Mouse (Mus musculus) ES-E14 (cell line): ENCODE measurements at regions not wholly inside any gene's neighbourhood (a gene's known extent, or its start where the extent isn't known, plus 50 kb on each side); places are given as distances from the start of the nearest gene placed in this dataset.

ENCODE experiments used
- DNase-seq: peaks from one replicate; pipeline ENCODE4 v3.0.0-alpha.2; 2013; ENCODE audit warnings: low read depth, low spot score
- H3K27ac ChIP-seq: 2 replicates; pipeline ENCODE4 v1.5.1; 2012; ENCODE audit warnings: low read depth, mild to moderate bottlenecking, low read length, moderate library complexity, mixed read lengths; ENCODE audit not compliant: poor library complexity, insufficient read depth, severe bottlenecking
- H3K36me3 ChIP-seq: 2 replicates; pipeline ENCODE4 v1.6.1; 2012; ENCODE audit warnings: mild to moderate bottlenecking, low read length, moderate library complexity, mixed read lengths; ENCODE audit not compliant: control insufficient read depth, poor library complexity, insufficient read depth, severe bottlenecking
- H3K4me1 ChIP-seq, 2 experiments: fragments of 150-350 bp in 1 of 2; sonication (generic) in 1 of 2; 2 replicates each; pipeline ENCODE4 v1.6.1; 2012; ENCODE audit warnings: low read length in 2 of 2, mild to moderate bottlenecking in 1 of 2, mixed read lengths in 1 of 2; ENCODE audit not compliant: control insufficient read depth in 2 of 2, insufficient read depth in 2 of 2, poor library complexity in 1 of 2
- H3K4me3 ChIP-seq, 2 experiments: fragments of 150-350 bp in 1 of 2; sonication (generic) in 1 of 2; 2 replicates each; pipeline ENCODE4 v1.5.1; 2012; ENCODE audit warnings: low read length in 2 of 2, low read depth in 1 of 2, mild to moderate bottlenecking in 1 of 2, mixed read lengths in 1 of 2; ENCODE audit not compliant: insufficient read depth in 1 of 2, poor library complexity in 1 of 2, severe bottlenecking in 1 of 2
- H3K9ac ChIP-seq: 2 replicates; pipeline ENCODE4 v1.6.1; 2012; ENCODE audit warnings: low read depth, mild to moderate bottlenecking, low read length, mixed read lengths; ENCODE audit not compliant: poor library complexity, insufficient read depth, severe bottlenecking
- H3K9me3 ChIP-seq: fragments of 150-350 bp; sonication (generic); 2 replicates; pipeline ENCODE4 v1.6.1; 2012; ENCODE audit warnings: low read depth, mild to moderate bottlenecking, low read length; ENCODE audit not compliant: control insufficient read depth, insufficient read depth
- CHD2 ChIP-seq: IDR thresholded peaks from 2 replicates; pipeline ENCODE4 v1.6.1; 2014; ENCODE audit warnings: mild to moderate bottlenecking, low read depth, low read length, inconsistent platforms
- HCFC1 ChIP-seq: IDR thresholded peaks from 2 replicates; pipeline ENCODE4 v1.6.1; 2012; ENCODE audit warnings: low read length, inconsistent platforms, borderline replicate concordance; ENCODE audit not compliant: insufficient read depth
- MAFK ChIP-seq: IDR thresholded peaks from 2 replicates; pipeline ENCODE4 v1.6.1; 2014; ENCODE audit warnings: mild to moderate bottlenecking, low read depth, low read length, inconsistent platforms; ENCODE audit not compliant: insufficient read depth
- ZC3H11A ChIP-seq: IDR thresholded peaks from 2 replicates; pipeline ENCODE4 v1.6.1; 2012; ENCODE audit warnings: low read depth, mild to moderate bottlenecking, inconsistent platforms, low read length, borderline replicate concordance
- ZNF384 ChIP-seq: IDR thresholded peaks from 2 replicates; pipeline ENCODE4 v1.6.1; 2012; ENCODE audit warnings: low read depth, low read length, inconsistent platforms
- in situ Hi-C, 2 experiments: fragments of 600-800 bp; cut with MboI; formaldehyde crosslinking; loops; one replicate each; pipeline ENCODE4 v1.15.1; 2025; ENCODE audit warnings: low sequenced_read_pairs in 2 of 2, inconsistent platforms in 1 of 2; ENCODE audit not compliant: unreplicated experiment in 2 of 2

DNA sequence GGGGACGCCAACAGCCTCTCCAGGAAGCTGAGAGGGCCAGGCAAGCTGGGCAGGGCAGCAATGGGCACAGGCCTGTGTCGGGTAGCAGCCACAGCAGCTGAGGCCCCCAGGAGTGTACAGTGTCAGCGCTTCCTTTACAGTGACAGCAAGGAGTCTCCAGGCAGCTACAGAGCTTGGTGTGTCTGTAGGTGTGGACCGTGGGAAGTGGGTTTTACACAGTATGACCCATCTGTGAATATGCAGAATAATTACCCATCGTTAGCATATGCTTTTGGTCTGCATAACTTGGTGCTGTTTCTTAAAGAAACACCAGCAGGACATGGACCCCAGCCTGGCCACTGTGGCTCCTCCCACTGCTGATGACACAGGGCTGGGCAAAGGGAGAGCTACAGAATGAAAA, 422.6 kb downstream of the Ptpru start:
- Histone ChIP-seq H3K36me3 (no peaks in the 10 kb centered on the region), H3K9ac (no peak overlapping the region), H3K4me3 (no peak overlapping the region), H3K27ac (no peak overlapping the region), H3K4me1 (no peaks in the 10 kb centered on the region), H3K9me3 (no peaks in the 10 kb centered on the region)
- TF ChIP-seq MAFK (no peak), HCFC1 (no peak), CHD2 (no peak), ZC3H11A (no peak), ZNF384 (no peak)
- in situ Hi-C loops, result no loop called here
- no peak for DNase-seq

DNA sequence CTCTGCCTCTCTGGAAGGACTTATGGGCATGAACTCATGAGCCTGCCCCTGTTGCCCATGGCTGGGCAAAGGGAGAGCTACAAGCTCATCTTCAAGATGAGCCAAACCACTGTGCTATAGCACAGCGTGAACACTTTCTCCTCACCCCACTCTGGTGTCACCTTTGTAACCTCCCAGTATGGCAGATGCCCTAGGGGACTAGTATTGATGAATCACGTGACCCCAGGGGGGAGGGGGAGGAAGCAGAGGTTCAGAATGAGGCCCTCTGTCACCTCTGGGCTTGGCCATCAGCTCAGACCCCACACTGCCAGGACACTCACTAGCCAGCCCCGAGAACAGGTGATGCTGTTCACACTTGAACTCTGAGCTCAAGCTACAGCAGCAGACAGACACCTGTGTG, 421.9 kb downstream of the Ptpru start:
- DNase-seq, result no peak
- TF ChIP-seq ZC3H11A (no peak), HCFC1 (no peak), MAFK (no peak), ZNF384 (no peak), CHD2 (no peak)
- Histone ChIP-seq H3K4me3 (no peak overlapping the region), H3K36me3 (no peaks in the 10 kb centered on the region), H3K9ac (no peak overlapping the region), H3K27ac (no peak overlapping the region), H3K9me3 (no peaks in the 10 kb centered on the region), H3K4me1 (no peaks in the 10 kb centered on the region)
- in situ Hi-C loops, result no loop called here

DNA sequence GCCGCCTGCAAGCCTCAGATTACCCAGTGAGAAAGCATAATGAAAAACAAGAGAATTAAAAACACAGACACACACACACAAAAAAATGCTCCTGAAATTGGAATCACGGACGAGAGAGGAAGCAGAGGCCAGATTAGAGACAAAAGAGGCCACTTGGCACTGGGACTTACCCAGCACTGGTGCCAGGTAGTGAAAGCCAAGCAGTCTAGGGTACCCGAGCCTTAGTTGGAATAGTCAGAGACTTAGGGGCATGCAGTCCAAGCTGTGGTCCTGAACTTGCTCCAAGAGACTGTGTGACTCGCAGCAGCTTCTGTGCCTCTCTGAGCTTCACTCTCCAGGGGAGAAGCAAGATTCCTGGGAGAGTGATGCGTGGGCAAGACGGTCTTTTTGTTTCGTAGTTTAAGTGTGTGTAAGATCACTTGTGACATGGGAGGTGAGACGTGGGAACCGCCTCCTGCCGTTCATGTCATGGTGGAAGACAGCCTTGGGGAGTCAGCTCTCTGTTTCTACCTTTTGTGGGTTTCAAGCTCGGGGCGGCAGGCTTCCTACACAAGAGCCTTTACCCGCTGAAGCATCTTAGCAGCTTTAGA, 420.8 kb downstream of the Ptpru start:
- in situ Hi-C loops, result no loop called here
- Histone ChIP-seq H3K27ac (no peak overlapping the region), H3K36me3 (no peaks in the 10 kb centered on the region), H3K4me1 (no peaks in the 10 kb centered on the region), H3K9ac (no peak overlapping the region), H3K9me3 (no peaks in the 10 kb centered on the region), H3K4me3 (no peak overlapping the region)
- TF ChIP-seq ZC3H11A (no peak), MAFK (no peak), ZNF384 (no peak)
- DNase-seq, result no peak

DNA sequence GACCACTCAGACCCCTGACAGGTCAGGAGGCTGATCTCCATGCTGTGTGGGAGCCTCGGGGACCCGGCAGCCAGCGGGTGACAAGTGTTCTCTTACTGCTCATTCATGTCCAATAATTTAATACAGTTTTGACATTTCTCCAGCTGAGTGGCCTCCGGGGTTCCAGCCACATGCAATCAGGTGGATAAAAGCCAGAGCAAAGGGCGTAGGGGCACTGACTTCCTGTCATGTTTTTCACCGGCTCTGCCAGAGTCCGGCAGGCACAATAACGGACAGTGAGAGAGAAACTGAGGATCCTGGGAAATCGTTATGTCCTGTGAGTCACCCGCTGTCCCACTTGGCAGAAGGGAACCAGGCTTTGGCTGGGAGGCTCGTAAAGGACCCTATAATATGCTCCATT, 412.8 kb downstream of the Ptpru start:
- no peak overlapping the region for H3K9ac ChIP-seq
- in situ Hi-C loops, result no loop called here
- TF ChIP-seq MAFK (no peak), ZNF384 (no peak), CHD2 (no peak), HCFC1 (no peak), ZC3H11A (no peak)
- no peaks in the 10 kb centered on the region for H3K9me3 ChIP-seq
- no peak overlapping the region for H3K27ac ChIP-seq
- H3K4me3 ChIP-seq, result no peak overlapping the region
- H3K4me1 ChIP-seq, result no peaks in the 10 kb centered on the region
- no peak for DNase-seq
- H3K36me3 ChIP-seq, result no peaks in the 10 kb centered on the region

DNA sequence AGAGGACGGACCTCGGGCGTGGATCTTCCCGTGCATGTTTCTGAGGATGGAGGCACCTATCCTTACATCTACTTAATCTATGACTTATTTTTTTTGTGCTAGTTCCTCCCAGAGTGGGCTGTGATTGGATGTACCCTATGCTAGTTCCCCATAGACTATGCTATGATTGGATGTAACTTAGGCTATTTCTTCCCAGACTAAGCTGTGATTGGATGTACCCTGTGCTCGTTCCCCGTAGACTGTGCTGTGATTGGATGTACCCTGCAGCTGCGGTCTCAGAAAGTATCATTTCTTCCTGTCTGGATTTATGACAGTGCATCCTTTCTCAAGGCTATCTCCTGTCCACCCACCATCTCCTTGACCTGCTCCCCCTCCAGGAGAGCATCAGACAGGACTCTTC, 410.2 kb downstream of the Ptpru start:
- H3K36me3 ChIP-seq, result no peaks in the 10 kb centered on the region
- no peaks in the 10 kb centered on the region for H3K4me1 ChIP-seq
- no peak overlapping the region for H3K27ac ChIP-seq
- in situ Hi-C loops, result no loop called here
- no peak for DNase-seq
- no peaks in the 10 kb centered on the region for H3K9me3 ChIP-seq
- no peak overlapping the region for H3K4me3 ChIP-seq
- no peak overlapping the region for H3K9ac ChIP-seq
- no peak for TF ChIP-seq HCFC1
- no peak for TF ChIP-seq ZC3H11A
- TF ChIP-seq MAFK, result no peak
- TF ChIP-seq CHD2, result peak; percentile 52; the same call in 1 of the 2 replicates
- no peak for TF ChIP-seq ZNF384
